Mouse (Mus musculus) ES-E14 (cell line): ENCODE data around the gene Vmn1r6. TPM values are rescaled to one million over a fixed set of nuclear protein-coding genes. Genes with fewer than 3 reads are reported as not detected.

Experiments used
- DNase-seq: peaks from one replicate; pipeline ENCODE4 v3.0.0-alpha.2; 2013; ENCODE audit warnings: low read depth, low spot score
- H3K27ac ChIP-seq: 2 replicates; pipeline ENCODE4 v1.5.1; 2012; ENCODE audit warnings: low read depth, mild to moderate bottlenecking, low read length, moderate library complexity, mixed read lengths; ENCODE audit not compliant: poor library complexity, insufficient read depth, severe bottlenecking
- H3K36me3 ChIP-seq: 2 replicates; pipeline ENCODE4 v1.6.1; 2012; ENCODE audit warnings: mild to moderate bottlenecking, low read length, moderate library complexity, mixed read lengths; ENCODE audit not compliant: control insufficient read depth, poor library complexity, insufficient read depth, severe bottlenecking
- H3K4me1 ChIP-seq, 2 experiments: fragments of 150-350 bp in 1 of 2; sonication (generic) in 1 of 2; 2 replicates each; pipeline ENCODE4 v1.6.1; 2012; ENCODE audit warnings: low read length in 2 of 2, mild to moderate bottlenecking in 1 of 2, mixed read lengths in 1 of 2; ENCODE audit not compliant: control insufficient read depth in 2 of 2, insufficient read depth in 2 of 2, poor library complexity in 1 of 2
- H3K4me3 ChIP-seq, 2 experiments: fragments of 150-350 bp in 1 of 2; sonication (generic) in 1 of 2; 2 replicates each; pipeline ENCODE4 v1.5.1; 2012; ENCODE audit warnings: low read length in 2 of 2, low read depth in 1 of 2, mild to moderate bottlenecking in 1 of 2, mixed read lengths in 1 of 2; ENCODE audit not compliant: insufficient read depth in 1 of 2, poor library complexity in 1 of 2, severe bottlenecking in 1 of 2
- H3K9ac ChIP-seq: 2 replicates; pipeline ENCODE4 v1.6.1; 2012; ENCODE audit warnings: low read depth, mild to moderate bottlenecking, low read length, mixed read lengths; ENCODE audit not compliant: poor library complexity, insufficient read depth, severe bottlenecking
- H3K9me3 ChIP-seq: fragments of 150-350 bp; sonication (generic); 2 replicates; pipeline ENCODE4 v1.6.1; 2012; ENCODE audit warnings: low read depth, mild to moderate bottlenecking, low read length; ENCODE audit not compliant: control insufficient read depth, insufficient read depth
- CHD2 ChIP-seq: IDR thresholded peaks from 2 replicates; pipeline ENCODE4 v1.6.1; 2014; ENCODE audit warnings: mild to moderate bottlenecking, low read depth, low read length, inconsistent platforms
- HCFC1 ChIP-seq: IDR thresholded peaks from 2 replicates; pipeline ENCODE4 v1.6.1; 2012; ENCODE audit warnings: low read length, inconsistent platforms, borderline replicate concordance; ENCODE audit not compliant: insufficient read depth
- MAFK ChIP-seq: IDR thresholded peaks from 2 replicates; pipeline ENCODE4 v1.6.1; 2014; ENCODE audit warnings: mild to moderate bottlenecking, low read depth, low read length, inconsistent platforms; ENCODE audit not compliant: insufficient read depth
- ZC3H11A ChIP-seq: IDR thresholded peaks from 2 replicates; pipeline ENCODE4 v1.6.1; 2012; ENCODE audit warnings: low read depth, mild to moderate bottlenecking, inconsistent platforms, low read length, borderline replicate concordance
- ZNF384 ChIP-seq: IDR thresholded peaks from 2 replicates; pipeline ENCODE4 v1.6.1; 2012; ENCODE audit warnings: low read depth, low read length, inconsistent platforms
- in situ Hi-C, 2 experiments: fragments of 600-800 bp; cut with MboI; formaldehyde crosslinking; loops; one replicate each; pipeline ENCODE4 v1.15.1; 2025; ENCODE audit warnings: low sequenced_read_pairs in 2 of 2, inconsistent platforms in 1 of 2; ENCODE audit not compliant: unreplicated experiment in 2 of 2
- total RNA-seq: library from RNA; depleted of rRNA; stranded (reverse); fragments of 300-350 nt; gene quantifications from 2 replicates; pipeline ENCODE4 v1.2.3, GENCODE M21; 2012; rRNA removed

The Vmn1r6 gene
- total RNA-seq, 1 experiment = not detected

DNA sequence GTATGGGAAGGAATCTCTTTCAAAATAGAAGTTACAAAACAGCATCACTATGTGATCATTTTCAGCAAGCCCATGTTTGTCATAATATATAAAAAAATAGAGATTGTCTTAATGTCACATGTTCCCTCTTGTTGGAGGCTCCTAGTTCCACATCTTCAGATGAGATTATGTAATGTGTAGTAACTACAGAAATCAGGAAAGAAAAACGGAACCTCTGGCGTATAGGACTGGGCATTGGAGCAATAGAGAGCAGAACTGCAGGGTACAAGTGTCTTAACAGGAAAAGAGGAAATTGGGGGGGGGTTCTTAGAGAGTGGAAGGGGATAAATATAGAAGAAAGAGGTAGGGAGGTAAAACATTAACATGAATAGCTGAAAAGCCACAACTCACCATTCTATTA is 37.6 kb downstream of the Vmn1r6 start:
- no peak for DNase-seq
- H3K27ac ChIP-seq = no peak overlapping the region
- TF ChIP-seq ZC3H11A (no peak), HCFC1 (no peak), ZNF384 (no peak), CHD2 (no peak), MAFK (no peak)
- H3K4me1 ChIP-seq = no peaks in the 10 kb centered on the region
- no peaks in the 10 kb centered on the region for H3K9me3 ChIP-seq
- in situ Hi-C loops = no loop called here
- no peak overlapping the region for H3K4me3 ChIP-seq
- no peaks in the 10 kb centered on the region for H3K36me3 ChIP-seq
- no peak overlapping the region for H3K9ac ChIP-seq

Other genes starting within 250 kb of the Vmn1r6 start
- gene Kbtbd2, start 199.4 kb upstream of the Vmn1r6 start, total RNA-seq = 19.8 and 24.8 TPM in 2 replicates
- 204 and 345 TPM in 2 replicates for gene Fkbp9, start 165.2 kb upstream of the Vmn1r6 start, total RNA-seq
- gene Nt5c3, start 73.3 kb upstream of the Vmn1r6 start, total RNA-seq = 15.6 and 17.7 TPM in 2 replicates
- gene Vmn1r4, start 73.2 kb upstream of the Vmn1r6 start, total RNA-seq = 0.36 TPM in 1 of 2 replicates, not detected in the other
- gene Vmn1r5, start 27.0 kb upstream of the Vmn1r6 start, total RNA-seq = not detected in 2 replicates
- not detected in 2 replicates for gene Vmn1r7, start 28.1 kb downstream of the Vmn1r6 start, total RNA-seq
- not detected in 2 replicates for gene Vmn1r8, start 35.0 kb downstream of the Vmn1r6 start, total RNA-seq
- gene Vmn1r9, start 69.5 kb downstream of the Vmn1r6 start, total RNA-seq = not detected in 2 replicates
- gene Vmn1r10, start 112.2 kb downstream of the Vmn1r6 start, total RNA-seq = not detected in 2 replicates
- gene Vmn1r11, start 136.2 kb downstream of the Vmn1r6 start, total RNA-seq = not detected in 2 replicates
- gene Vmn1r12, start 159.7 kb downstream of the Vmn1r6 start, total RNA-seq = not detected in 2 replicates
- not detected in 2 replicates for gene Vmn1r13, start 206.0 kb downstream of the Vmn1r6 start, total RNA-seq
- gene Vmn1r14, start 234.4 kb downstream of the Vmn1r6 start, total RNA-seq = 0.04 and 0.05 TPM in 2 replicates